Mouse (Mus musculus) liver, postnatal 0 days (tissue): ENCODE results near the gene Ccdc83.

Experiments used
- CTCF ChIP-seq: sonication (generic); IDR thresholded peaks from 2 replicates; pipeline ENCODE4 v1.5.1; 2016; ENCODE audit warnings: antibody characterized with exemption, low read depth
- EP300 ChIP-seq: IDR thresholded peaks from 2 replicates; pipeline ENCODE4 v1.6.1; 2016; ENCODE audit warnings: antibody characterized with exemption, low read depth, mild to moderate bottlenecking

GRCm38 (mm10) chr7:90306968-90307367 lies 41.4 kb upstream of the Ccdc83 start:
- TF ChIP-seq CTCF (no peak), EP300 (no peak)
